Mouse (Mus musculus) ovary, adult 18-20 months (tissue): ENCODE results near the gene Gm21854.
"Not testable (repeated sequence)": the region's sequence is repeated elsewhere in the genome, so short reads cannot be mapped to it uniquely, and the experiment has no call there.

Experiments
- DNase-seq: peaks from one replicate; pipeline ENCODE4 v3.0.0; 2022; ENCODE audit warnings: low spot score, mixed read lengths

The Gm21854 gene

DNA sequence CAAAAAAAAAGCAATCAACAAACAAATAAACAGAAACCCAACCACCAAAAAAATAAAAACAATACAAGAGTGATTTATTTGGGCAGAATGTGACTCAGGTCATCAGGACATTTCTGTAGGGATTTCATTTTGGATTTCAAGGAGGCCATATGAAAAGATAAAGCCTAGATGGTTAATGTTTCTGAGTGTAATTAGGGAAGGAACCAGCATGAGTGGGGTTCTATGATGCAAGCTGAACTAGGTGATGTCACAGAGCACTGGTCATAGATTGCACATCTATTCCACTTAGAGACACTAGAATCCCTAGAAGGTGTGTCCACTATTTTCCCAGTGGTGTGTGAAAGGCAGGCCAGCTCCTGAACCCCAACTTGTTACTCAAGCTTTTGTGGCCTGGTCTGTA is at the start of gene Gm21854:
Gene Gm21854, plus strand, starts transcription at position 301 of the 400 bp plus-strand sequence.
- not testable (repeated sequence) for DNase-seq
